Mouse (Mus musculus): ENCODE data around the gene Mrps12. TPM values are rescaled to one million over a fixed set of nuclear protein-coding genes. Genes with fewer than 3 reads are reported as not detected.

The Mrps12 gene
- polyA plus RNA-seq (2017; shearing (Covaris generic)): 10 to 100 TPM; 78.0 to 82.9 TPM

DNA sequence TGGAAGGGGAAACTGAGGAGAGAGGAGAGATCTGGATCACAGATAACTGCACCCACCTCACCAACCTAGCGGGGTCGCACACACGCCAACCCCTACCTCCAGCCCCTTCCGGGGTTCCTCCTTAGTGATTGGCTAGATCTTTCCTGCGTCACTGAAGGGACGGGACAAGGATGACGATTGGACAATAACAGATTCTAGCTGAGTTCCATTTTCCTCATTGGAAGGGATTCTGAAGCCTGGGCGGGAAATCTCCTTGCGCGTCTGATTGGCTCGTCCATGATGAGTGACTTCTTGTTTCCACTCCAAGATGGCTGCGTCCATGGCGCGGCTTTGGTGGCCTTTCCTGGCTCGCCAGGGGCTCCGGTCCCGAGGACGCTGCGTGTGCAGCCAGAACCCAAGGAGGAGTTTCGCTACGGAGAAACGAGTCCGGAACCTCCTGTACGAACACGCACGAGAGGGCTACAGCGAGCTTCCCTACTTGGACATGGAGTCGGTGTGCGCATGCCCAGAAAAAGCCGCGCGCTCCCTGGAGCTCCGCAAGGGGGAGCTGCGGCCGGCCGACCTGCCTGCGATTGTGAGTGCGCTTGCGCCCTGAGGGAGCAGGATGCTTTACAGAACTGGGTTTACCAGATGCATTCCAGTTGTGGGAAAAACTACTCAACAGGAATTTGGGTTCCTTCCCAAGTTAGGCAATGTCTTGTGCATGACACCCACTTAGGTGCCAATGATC, at the start of gene Mrps12, which contains the start of gene Sars2:
Gene Mrps12, minus strand, starts transcription at position 112 of the 730 bp plus-strand sequence.
Gene Sars2, plus strand, starts transcription at position 284 of the 730 bp plus-strand sequence.

DNA sequence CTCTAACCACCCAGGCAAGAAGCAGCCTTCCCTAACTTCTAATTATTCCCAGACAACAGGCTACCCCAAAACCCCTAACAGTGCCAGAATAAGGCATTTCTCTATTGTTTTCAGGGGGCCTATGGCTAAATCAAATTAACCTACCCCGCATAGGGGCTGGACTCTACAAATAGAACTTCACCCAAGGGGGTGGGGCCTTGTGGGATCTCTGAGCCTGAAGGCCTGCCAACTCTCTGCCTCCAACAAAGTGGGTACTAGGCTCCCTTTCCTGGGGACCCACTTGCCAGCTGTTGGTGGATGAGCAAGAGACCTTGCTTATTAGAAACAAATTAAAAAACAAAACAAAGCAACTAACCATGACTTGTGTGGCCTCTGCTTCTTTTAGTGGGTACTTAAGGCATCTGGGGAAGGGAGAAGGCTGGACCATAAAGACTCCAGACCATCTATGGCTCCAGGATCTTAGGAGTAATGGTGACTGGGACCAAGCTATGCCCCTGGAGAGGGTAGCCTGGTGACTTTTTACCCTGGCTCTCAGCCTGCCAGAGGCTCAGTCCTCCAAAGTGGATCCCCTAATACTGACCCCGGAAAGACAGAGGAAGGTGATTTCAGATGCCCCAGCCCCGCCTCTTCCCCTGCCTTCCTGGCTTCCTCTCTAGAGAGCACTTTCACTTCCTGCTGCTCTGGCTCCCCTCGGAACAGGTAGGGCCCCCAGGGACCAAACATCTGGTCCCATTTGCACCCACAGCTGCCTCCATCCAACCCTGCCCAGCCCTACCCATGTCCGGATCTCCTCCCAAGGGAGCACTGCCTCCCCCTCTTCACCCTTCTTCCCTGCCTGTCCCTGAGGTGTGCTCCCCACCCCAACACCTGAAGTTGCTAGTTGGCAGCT, 46.9 kb upstream of the Mrps12 start, which contains the start of gene Rinl:
Gene Rinl, plus strand, starts transcription at position 663 of the 889 bp plus-strand sequence.

DNA sequence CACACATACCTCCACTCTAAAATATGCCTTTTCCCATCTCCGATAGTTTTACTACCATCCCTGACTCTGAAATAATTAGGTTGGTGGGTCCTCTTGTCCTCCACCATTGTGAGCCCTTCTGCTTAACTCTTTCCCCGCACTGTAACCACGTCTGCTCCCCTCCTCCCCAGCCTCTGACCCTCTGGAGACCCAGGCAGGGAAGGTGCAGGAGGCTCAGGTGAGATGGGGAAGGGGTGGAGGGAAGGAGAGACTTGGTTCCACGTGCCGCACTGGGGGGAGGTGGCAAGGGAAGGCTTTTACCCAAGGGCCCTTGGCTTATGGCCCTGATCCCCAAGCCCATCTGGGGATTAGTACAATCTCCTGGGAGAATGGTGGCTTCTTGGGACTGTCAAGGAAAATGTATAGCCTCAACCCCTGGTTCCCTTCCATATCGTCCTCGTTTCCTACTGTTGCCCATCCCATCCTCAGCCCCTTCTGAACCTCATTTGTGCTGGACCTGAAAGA, 25.9 kb upstream of the Mrps12 start, which contains the start of gene Nfkbib:
Gene Nfkbib, minus strand, starts transcription at position 51 of the 504 bp plus-strand sequence.

DNA sequence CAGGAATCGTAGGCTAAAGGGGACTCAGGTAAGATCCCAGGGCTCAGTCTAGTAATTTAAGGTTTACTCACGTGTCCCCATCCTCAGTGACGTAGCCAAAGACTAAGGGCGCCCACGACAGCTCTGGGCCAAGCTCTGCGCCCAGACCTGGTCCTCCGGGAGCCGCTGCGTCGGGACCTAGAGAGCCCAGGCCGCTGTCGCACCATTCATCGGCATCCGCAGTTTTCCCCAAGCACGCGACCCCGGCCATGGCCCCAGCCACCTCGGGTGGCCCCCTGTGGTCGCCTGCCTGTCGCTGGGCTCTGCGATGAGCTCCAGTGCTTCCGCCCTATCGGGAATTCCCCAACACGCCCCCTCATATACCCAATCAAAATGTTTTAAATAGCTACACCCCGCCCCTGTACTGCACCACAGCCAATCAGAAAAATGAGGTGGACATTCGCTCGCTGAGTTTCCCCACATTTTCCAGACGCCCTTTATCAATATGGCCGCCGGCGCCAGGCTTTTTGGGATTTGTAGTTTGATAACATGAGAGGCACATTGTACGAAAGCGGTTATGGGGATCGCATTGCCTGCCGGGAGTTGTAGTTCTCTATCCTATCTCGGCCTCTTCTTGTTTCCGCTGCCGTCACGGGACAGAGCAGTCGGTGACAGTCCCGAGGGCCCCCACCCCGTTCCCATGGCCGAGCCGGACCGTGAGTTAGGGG, 24.7 kb upstream of the Mrps12 start, which contains the start of gene Sirt2:
Gene Sirt2, plus strand, starts transcription at position 563 of the 707 bp plus-strand sequence.

DNA sequence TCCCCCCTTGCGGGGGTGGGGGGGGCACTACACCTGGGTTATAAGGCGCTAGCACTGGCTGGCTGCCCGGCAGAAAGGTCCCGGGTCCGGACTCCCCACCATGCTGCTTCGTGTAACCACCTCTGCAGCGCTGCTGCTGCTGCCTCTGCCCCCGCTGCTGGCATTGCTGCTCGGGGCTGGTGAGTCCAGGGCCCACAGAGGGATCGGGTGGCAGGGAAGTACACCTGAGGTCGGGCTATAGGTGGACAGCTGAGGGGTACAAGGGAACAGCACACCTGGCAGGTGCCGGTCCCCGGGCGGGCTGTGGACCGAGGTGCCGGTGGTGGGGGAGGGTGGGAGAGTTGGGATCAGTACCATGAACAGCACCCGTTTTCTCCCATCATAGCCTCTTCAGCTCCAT, 14.5 kb upstream of the Mrps12 start, which contains the start of gene Ccer2:
Gene Ccer2, plus strand, starts transcription at position 96 of the 400 bp plus-strand sequence.

DNA sequence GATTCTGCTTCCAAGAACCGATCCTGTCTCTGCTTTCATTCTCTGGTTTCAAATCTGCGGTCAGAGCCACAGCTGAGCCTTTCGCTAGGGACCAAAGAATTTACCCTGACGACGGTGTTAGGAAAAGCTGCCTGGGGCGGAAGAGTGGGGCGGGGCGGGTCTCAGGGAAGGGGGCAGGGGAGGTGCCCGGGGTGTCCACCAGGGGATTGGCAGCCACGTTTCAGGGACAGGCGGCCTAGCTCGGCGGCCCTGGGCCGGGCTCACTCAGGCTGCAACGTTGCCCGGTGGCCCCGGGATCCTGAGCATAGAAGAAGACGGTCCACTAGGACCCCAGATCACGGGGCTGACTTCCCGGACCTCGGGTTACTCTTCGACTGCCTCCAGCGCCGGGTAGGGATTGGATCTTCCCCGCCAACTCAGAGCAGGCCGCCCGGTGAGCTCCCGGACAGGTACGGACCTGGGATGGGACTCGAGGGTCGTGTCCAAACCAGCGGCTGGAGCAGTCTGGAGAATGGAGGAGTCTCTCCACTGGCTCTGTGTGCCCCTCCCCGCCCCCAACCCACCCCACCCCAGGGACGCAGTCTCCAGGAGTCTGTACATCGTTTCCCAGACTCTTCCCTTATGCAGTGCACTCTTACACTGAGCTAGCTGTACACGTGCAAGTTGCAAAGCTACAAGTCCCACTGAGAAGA, 24.9 kb downstream of the Mrps12 start, which contains the start of gene Fbxo17:
Gene Fbxo17, plus strand, starts transcription at position 215 of the 692 bp plus-strand sequence.

DNA sequence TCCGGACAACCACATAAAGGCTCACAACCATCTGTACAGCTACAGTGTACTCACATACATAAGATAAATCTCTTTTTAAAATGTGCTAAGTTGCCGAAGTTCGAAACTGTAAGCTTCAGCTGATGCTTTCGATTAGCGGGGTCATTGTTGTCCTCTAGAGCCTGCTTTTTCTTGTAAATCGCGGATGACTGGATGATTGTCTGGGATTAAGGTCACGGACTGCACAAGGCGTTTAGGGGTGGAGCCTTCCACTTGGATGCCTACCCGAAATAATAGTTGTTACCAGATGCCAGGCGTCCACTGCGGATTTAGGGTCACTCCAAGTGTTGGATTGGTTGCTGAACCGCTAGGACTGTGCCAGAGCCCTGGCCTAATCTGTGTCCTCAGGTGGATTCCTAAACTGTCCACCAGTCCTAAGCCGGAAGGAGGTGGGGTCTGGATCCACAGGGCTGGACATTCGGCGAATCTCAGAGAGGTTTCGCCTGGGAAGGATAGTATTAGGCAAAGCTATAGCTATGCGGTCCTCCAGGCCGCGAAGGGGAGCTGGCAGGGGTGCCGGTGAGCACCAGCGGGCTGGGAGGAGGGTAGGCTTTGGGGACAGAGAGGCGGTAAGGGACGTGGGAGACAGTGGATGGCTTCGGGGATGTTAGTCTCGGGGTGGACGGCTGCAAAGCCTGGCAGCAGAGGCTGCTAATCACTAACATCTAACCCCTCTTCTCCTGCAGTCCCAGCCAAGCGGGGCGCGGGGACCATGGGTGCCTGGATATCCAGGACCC, 48.9 kb downstream of the Mrps12 start, which contains the start of gene Fbxo27:
Gene Fbxo27, plus strand, starts transcription at position 305 of the 776 bp plus-strand sequence.

Other genes with a start within 250 kb of the Mrps12 start
- under 1 TPM in 1 of 2 experiments, not detected in 1; 0.48 TPM for gene Ifnl2, start 231.4 kb downstream of the Mrps12 start, polyA plus RNA-seq (2017; shearing (Covaris generic))
- gene Ifnl3, start 219.0 kb downstream of the Mrps12 start, polyA plus RNA-seq (2017; shearing (Covaris generic)): under 1 TPM in 1 of 2 experiments, not detected in 1; 0.60 TPM
- not detected for gene Sycn, start 200.9 kb downstream of the Mrps12 start, polyA plus RNA-seq (2017; shearing (Covaris generic))
- gene Nccrp1, start 194.6 kb downstream of the Mrps12 start, polyA plus RNA-seq (2017; shearing (Covaris generic)): not detected
- gene Samd4b, start 143.7 kb downstream of the Mrps12 start, polyA plus RNA-seq (2017; shearing (Covaris generic)): 10 to 100 TPM; 23.9 to 30.0 TPM
- gene Pak4, start 143.6 kb downstream of the Mrps12 start, polyA plus RNA-seq (2017; shearing (Covaris generic)): 1 to 10 TPM; 6.3 to 8.7 TPM
- gene Acp7, start 110.5 kb downstream of the Mrps12 start, polyA plus RNA-seq (2017; shearing (Covaris generic)): under 1 TPM in 1 of 2 experiments, not detected in 1; 0.28 TPM
- 10 to 100 TPM in 1 of 2 experiments, 1 to 10 TPM in 1; 3.2 to 15.0 TPM for gene Fbxo27, start 49.0 kb downstream of the Mrps12 start, polyA plus RNA-seq (2017; shearing (Covaris generic))
- gene Fbxo17, start 25.0 kb downstream of the Mrps12 start, polyA plus RNA-seq (2017; shearing (Covaris generic)): 10 to 100 TPM; 16.2 to 19.2 TPM
- 10 to 100 TPM; 17.3 to 28.8 TPM for gene Sars2, start 172 bp upstream of the Mrps12 start, polyA plus RNA-seq (2017; shearing (Covaris generic))
- not detected for gene Ccer2, start 14.4 kb upstream of the Mrps12 start, polyA plus RNA-seq (2017; shearing (Covaris generic))
- 10 to 100 TPM; 86.5 to 91.3 TPM for gene Sirt2, start 24.9 kb upstream of the Mrps12 start, polyA plus RNA-seq (2017; shearing (Covaris generic))
- 10 to 100 TPM; 89.5 to 96.2 TPM for gene Nfkbib, start 25.7 kb upstream of the Mrps12 start, polyA plus RNA-seq (2017; shearing (Covaris generic))
- gene Rinl, start 47.1 kb upstream of the Mrps12 start, polyA plus RNA-seq (2017; shearing (Covaris generic)): 100 to 1,000 TPM; 273 to 344 TPM
- 100 to 1,000 TPM; 235 to 257 TPM for gene Hnrnpl, start 66.7 kb upstream of the Mrps12 start, polyA plus RNA-seq (2017; shearing (Covaris generic))
- 100 to 1,000 TPM; 196 to 213 TPM for gene Ech1, start 83.4 kb upstream of the Mrps12 start, polyA plus RNA-seq (2017; shearing (Covaris generic))
- gene Lgals4, start 92.0 kb upstream of the Mrps12 start, polyA plus RNA-seq (2017; shearing (Covaris generic)): 10 to 100 TPM; 21.0 to 34.8 TPM
- 1 to 10 TPM; 1.7 to 9.7 TPM for gene Lgals7, start 122.0 kb upstream of the Mrps12 start, polyA plus RNA-seq (2017; shearing (Covaris generic))
- under 1 TPM; 0.11 to 0.15 TPM for gene Capn12, start 139.6 kb upstream of the Mrps12 start, polyA plus RNA-seq (2017; shearing (Covaris generic))
- 100 to 1,000 TPM; 248 to 281 TPM for gene Actn4, start 220.5 kb upstream of the Mrps12 start, polyA plus RNA-seq (2017; shearing (Covaris generic))
- 100 to 1,000 TPM; 306 to 337 TPM for gene Eif3k, start 240.0 kb upstream of the Mrps12 start, polyA plus RNA-seq (2017; shearing (Covaris generic))
- 100 to 1,000 TPM; 122 to 163 TPM for gene Map4k1, start 240.2 kb upstream of the Mrps12 start, polyA plus RNA-seq (2017; shearing (Covaris generic))

Data from inflammation-experienced regulatory T-cells (primary cell).